ENCODE assay signal across 9 mouse cellular contexts in the genomic region with DNA sequence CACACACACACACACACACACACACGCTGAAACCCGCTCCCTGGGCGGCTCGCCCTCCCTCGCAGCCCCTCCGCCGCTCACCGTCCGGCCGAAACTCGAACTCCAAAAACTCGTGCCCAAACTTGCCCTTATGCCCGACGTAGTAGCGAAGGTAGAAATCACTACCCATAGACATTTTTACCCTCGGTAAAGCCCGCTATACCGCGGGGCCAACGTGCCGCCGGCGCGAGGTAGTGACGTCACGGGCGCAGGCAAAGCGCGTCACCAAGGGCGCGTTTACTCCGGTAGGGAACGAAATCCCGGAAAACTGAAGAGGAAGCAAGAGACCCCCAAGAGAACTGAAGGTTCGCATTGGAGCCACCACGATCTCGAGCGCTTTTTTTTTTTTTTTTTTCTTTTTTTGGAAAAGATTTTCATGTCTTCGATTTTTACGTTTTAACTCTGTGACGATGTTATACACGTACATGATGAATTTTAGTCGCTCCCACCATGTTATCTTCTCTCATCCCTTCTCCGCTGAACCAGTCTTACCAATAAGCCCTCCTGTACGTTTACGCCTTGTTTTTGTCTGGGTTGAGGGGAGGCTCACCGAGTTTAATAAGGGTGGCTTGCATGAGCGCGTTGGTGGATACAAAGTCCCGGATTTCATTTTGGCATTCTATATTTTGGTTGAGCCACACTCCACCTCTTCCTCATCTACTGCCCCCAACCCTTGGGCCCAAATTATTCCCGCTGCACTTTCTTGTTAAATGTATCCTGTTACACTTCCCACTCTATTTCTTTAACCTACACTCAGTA. TPM values are rescaled to one million over a fixed set of nuclear protein-coding genes. Genes with fewer than 3 reads are reported as not detected.
DNase-seq lines count a peak whose midpoint lies in the region; ATAC-seq and TF ChIP-seq lines count a peak whose summit lies in the region.
"Had no signal": no experiment of that assay in that cellular context is flagged by ENCODE, and none has a peak within 500 bp of the region (broad histone marks: within the 10 kb centered on the region; RNA-seq: fewer than 3 reads in every experiment).

Magohb (minus strand) TSS at position 254 of the 798 bp plus-strand sequence.

- H3K4me2 ChIP-seq in embryonic facial prominence, embryonic 14.5 days (ENCODE audit: low read depth, low read length), result peak within 1 kb of the TSS; percentile 72
- peak within 1 kb of the TSS; percentile 59 for H3K4me2 ChIP-seq in limb, embryonic 12.5 days
- peak within 1 kb of the TSS; percentile 68 for H3K4me2 ChIP-seq in midbrain, embryonic 14.5 days (ENCODE audit: low read length)

- peak within 1 kb of the TSS; percentile 85 for H3K9ac ChIP-seq in embryonic facial prominence, embryonic 14.5 days (ENCODE audit: low read depth, low read length)
- H3K9ac ChIP-seq in limb, embryonic 12.5 days (replicated peaks), result peak within 1 kb of the TSS; percentile 78
- peak within 1 kb of the TSS; percentile 76 for H3K9ac ChIP-seq in midbrain, embryonic 14.5 days (replicated peaks; ENCODE audit: low read length)

- no peaks in the 10 kb centered on the region for H3K9me3 ChIP-seq in embryonic facial prominence, embryonic 14.5 days (ENCODE audit: control insufficient read depth, low read length)
- H3K9me3 ChIP-seq in limb, embryonic 12.5 days, result no peaks in the 10 kb centered on the region
- no peaks in the 10 kb centered on the region for H3K9me3 ChIP-seq in midbrain, embryonic 14.5 days (ENCODE audit: control insufficient read depth, low read length)
- H3K9me3 ChIP-seq: G1E had no signal

- H3K27me3 ChIP-seq in embryonic facial prominence, embryonic 14.5 days (replicated peaks; ENCODE audit: control insufficient read depth, insufficient read depth, low read length), result no peaks in the 10 kb centered on the region
- no peaks in the 10 kb centered on the region for H3K27me3 ChIP-seq in limb, embryonic 12.5 days
- no peaks in the 10 kb centered on the region for H3K27me3 ChIP-seq in midbrain, embryonic 14.5 days (ENCODE audit: control insufficient read depth, insufficient read depth, low read length)

- peak; percentile 31; the same call in 1 of the 2 replicates for TF ChIP-seq POLR2A in bone marrow, adult 2 months (IDR thresholded peaks at IDR 0.05; ENCODE audit: borderline replicate concordance, control insufficient read depth, low read depth, low read length)

- peaks cover 2% of the 10 kb centered on the region for H3K36me3 ChIP-seq in embryonic facial prominence, embryonic 14.5 days (ENCODE audit: control insufficient read depth, insufficient read depth, low read length)
- peaks cover 2% of the 10 kb centered on the region for H3K36me3 ChIP-seq in limb, embryonic 12.5 days
- peaks cover 4% of the 10 kb centered on the region for H3K36me3 ChIP-seq in midbrain, embryonic 14.5 days (ENCODE audit: control insufficient read depth, insufficient read depth, low read length)
- H3K36me3 ChIP-seq: G1E had no signal

- H3K4me3 ChIP-seq in bone marrow, adult 2 months (replicated peaks; ENCODE audit: control insufficient read depth, low read depth, low read length), result peak within 1 kb of the TSS; percentile 94
- peak within 1 kb of the TSS; percentile 71 for H3K4me3 ChIP-seq in embryonic facial prominence, embryonic 14.5 days (ENCODE audit: low read depth, low read length)
- peak within 1 kb of the TSS; percentile 63 for H3K4me3 ChIP-seq in limb, embryonic 12.5 days (replicated peaks)
- H3K4me3 ChIP-seq in midbrain, embryonic 14.5 days (replicated peaks; ENCODE audit: low read depth, low read length), result peak within 1 kb of the TSS; percentile 66

- DNase-seq in 3T3-L1 (ENCODE audit: low read depth, low spot score), result peak; percentile 60
- DNase-seq in embryonic facial prominence, embryonic 14.5 days (ENCODE audit: low spot score), result peak; percentile 88
- peak; percentile 76 for DNase-seq in heart, adult 8-10 months (ENCODE audit: low spot score)
- DNase-seq in kidney, adult 8-10 months, result peak; percentile 63 to 79
- DNase-seq in midbrain, embryonic 14.5 days, result peak; percentile 94
- peak; percentile 80 for DNase-seq in spleen, adult 12 weeks (ENCODE audit: low spot score)

- ATAC-seq in embryonic facial prominence, embryonic 14.5 days (ENCODE audit: low read depth), result peak; percentile 90
- ATAC-seq in limb, embryonic 12.5 days (ENCODE audit: insufficient number of reproducible peaks, insufficient read depth, low FRiP score, low TSS enrichment, low read depth), result peak; percentile 74
- peak; percentile 92 for ATAC-seq in midbrain, embryonic 14.5 days (ENCODE audit: low FRiP score, low TSS enrichment)

- no peaks in the 10 kb centered on the region for H3K4me1 ChIP-seq in bone marrow, adult 2 months (ENCODE audit: control insufficient read depth, insufficient read depth, low read length)
- peaks cover 4% of the 10 kb centered on the region; the same call in 1 of the 2 replicates for H3K4me1 ChIP-seq in embryonic facial prominence, embryonic 14.5 days (ENCODE audit: control insufficient read depth, insufficient read depth, low read length)
- peaks cover 6% of the 10 kb centered on the region for H3K4me1 ChIP-seq in limb, embryonic 12.5 days (replicated peaks)
- H3K4me1 ChIP-seq in midbrain, embryonic 14.5 days (ENCODE audit: control insufficient read depth, insufficient read depth, low read length), result peaks cover 7% of the 10 kb centered on the region

- no peak for TF ChIP-seq CTCF in bone marrow, adult 2 months (IDR thresholded peaks at IDR 0.05; ENCODE audit: control insufficient read depth, insufficient read depth, low read length)

- 2% methylated on average over 51 of the region's 51 CpGs for WGBS in bone marrow, adult 2 months
- 4% methylated on average over 45 of the region's 51 CpGs for WGBS in embryonic facial prominence, embryonic 14.5 days
- 2% methylated on average over 51 of the region's 51 CpGs for WGBS in limb, embryonic 12.5 days
- 2% methylated on average over 51 of the region's 51 CpGs for WGBS in midbrain, embryonic 14.5 days

- peak within 1 kb of the TSS; percentile 35; the same call in 1 of the 2 replicates for H3K27ac ChIP-seq in bone marrow, adult 2 months (ENCODE audit: control insufficient read depth, insufficient read depth, low read depth, low read length, poor library complexity)
- peak within 1 kb of the TSS; percentile 76 for H3K27ac ChIP-seq in embryonic facial prominence, embryonic 14.5 days (replicated peaks; ENCODE audit: low read depth, low read length)
- peak within 1 kb of the TSS; percentile 56; the same call in 1 of the 2 replicates for H3K27ac ChIP-seq in limb, embryonic 12.5 days
- peak within 1 kb of the TSS; percentile 43 for H3K27ac ChIP-seq in midbrain, embryonic 14.5 days (replicated peaks; ENCODE audit: low read depth, low read length)

RNA-seq across cellular contexts. Expression of gene Magohb, which starts in this region (rescaled TPM):
- polyA plus RNA-seq in bone marrow, adult 2 months (2011; ENCODE audit: insufficient read depth, insufficient read length, low replicate concordance, missing spikeins), result 17.4 and 20.9 TPM in 2 replicates
- 50.8 and 64.6 TPM in 2 replicates for polyA plus RNA-seq in embryonic facial prominence, embryonic 14.5 days (2014; fragmentation: Nextera tagmentation; extraction: Ambion mirVana)
- 1 to 10 TPM; 5.3 to 8.1 (median 6.9) TPM for total RNA-seq in heart, adult 8-10 months (2022)
- 70.3 and 78.3 TPM in 2 replicates for polyA plus RNA-seq in limb, embryonic 12.5 days (2016; fragmentation: Nextera tagmentation; extraction: Ambion mirVana)
- 46.5 and 48.8 TPM in 2 replicates for polyA plus RNA-seq in midbrain, embryonic 14.5 days (2014; fragmentation: Nextera tagmentation; extraction: Ambion mirVana)
- total RNA-seq: G1E had no signal
- polyA plus RNA-seq: G1E had no signal

Comparison
In these comparisons a context has a peak if more than half of its experiments do, and no peak if none do; other contexts are left out.
1. Peak in every context shown above with its lines: DNase-seq, ATAC-seq, H3K4me3 ChIP-seq and H3K27ac ChIP-seq.